Mouse (Mus musculus): ENCODE results near the gene Minpp1. TPM values are rescaled to one million over a fixed set of nuclear protein-coding genes. Genes with fewer than 3 reads are reported as not detected.
A peak's percentile ranks its signal among the peaks of the same experiment; 100 is the strongest.

Minpp1 gene
- polyA plus RNA-seq, 1 experiment from 2014 or later: 64.2 TPM

DNA sequence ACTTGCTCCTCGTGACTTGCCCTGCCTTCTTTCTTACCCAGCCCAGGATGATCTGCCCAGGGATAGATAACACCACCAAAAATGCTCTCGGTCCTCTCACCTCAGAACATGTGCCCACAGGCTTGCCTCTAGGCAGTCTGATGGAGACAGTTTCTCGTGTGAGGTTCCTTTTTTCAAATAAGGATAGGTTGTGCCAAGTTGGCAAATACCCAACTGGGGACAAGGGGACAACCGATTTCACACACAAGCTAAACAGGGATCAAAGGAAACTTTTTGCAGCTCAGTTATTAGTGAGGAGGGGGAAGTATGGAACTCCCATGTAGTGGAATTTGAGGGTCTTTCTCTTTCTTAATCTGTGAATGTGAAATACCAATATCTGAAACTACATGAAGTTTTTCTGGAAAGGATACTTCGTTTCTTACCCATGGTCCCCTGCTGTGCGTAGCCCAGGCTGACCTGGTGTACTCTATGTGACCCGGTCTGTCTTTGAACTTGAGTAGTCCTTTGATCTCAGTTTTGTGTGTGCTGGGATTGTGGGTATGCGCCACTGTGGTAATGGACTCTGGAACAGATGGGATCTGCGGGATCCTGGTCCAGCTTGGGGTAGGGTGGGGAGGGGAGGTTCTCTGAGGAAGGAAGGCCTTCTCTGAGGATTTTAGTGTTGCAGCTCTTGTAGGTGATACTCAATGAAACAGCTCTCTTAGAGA, 57.4 kb downstream of the Minpp1 start:
- Histone ChIP-seq H3K27me3 (ENCODE audit: poor library complexity, severe bottlenecking) (no peaks in the 10 kb centered on the region), H3K4me1 (no peaks in the 10 kb centered on the region), H3K4me3 (no peak overlapping the region), H3K9me3 (no peaks in the 10 kb centered on the region), H3K27ac (no peak overlapping the region), H3K36me3 (replicated peaks) (no peaks in the 10 kb centered on the region)
- 85% methylated on average over 9 of the region's 9 CpGs for WGBS
- no peak for DNase-seq (ENCODE audit: extremely low spot score, low spot score)

DNA sequence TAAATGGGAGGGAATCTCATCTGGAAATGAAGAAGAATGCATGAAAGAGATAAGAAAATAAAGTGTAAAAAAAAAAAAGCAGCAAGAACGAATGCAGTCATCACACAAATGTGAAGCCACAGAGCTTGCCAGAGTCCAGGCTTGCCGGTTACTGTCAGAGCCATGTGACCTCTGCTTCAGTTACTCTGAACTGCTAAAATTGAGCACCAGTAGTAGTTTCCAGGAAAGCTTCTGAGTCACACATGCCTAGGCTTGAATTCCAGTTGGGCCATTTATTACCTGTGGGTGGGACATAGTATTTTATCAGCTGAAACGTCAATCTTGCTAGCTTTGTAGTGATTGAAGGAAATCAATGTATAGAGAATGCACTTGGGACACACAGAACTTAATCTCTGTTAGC, 61.8 kb downstream of the Minpp1 start:
- no peaks in the 10 kb centered on the region for H3K9me3 ChIP-seq
- H3K4me3 ChIP-seq: no peak overlapping the region

DNA sequence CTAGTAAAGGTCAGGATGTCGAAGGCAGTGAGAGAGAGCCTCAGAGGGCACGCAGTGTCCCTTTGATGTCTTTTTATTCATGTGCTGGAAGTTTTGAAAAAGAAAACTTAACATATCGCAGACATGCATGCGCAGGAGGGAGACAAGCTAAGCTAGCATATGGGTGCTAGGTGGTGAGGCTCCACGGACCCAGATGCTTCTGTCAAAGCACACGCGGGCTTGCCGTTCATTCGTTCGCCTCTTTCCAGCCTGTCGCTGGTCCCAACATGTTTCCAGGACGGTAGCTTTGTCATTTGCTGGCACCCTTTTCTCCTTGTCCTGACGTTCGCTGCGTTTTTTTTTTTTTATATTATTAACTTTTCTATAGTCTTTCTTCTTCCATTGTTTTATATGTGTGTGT, 62.6 kb downstream of the Minpp1 start:
- H3K36me3 ChIP-seq (replicated peaks): no peaks in the 10 kb centered on the region

More for the DNA sequence above, 61.8 kb downstream of the Minpp1 start:
- DNase-seq (ENCODE audit: extremely low spot score, low spot score): no peak
- Histone ChIP-seq H3K27me3 (ENCODE audit: poor library complexity, severe bottlenecking) (no peaks in the 10 kb centered on the region), H3K36me3 (replicated peaks) (no peaks in the 10 kb centered on the region), H3K4me1 (no peaks in the 10 kb centered on the region), H3K27ac (no peak overlapping the region)
- 85% methylated on average over 3 of the region's 3 CpGs for WGBS

DNA sequence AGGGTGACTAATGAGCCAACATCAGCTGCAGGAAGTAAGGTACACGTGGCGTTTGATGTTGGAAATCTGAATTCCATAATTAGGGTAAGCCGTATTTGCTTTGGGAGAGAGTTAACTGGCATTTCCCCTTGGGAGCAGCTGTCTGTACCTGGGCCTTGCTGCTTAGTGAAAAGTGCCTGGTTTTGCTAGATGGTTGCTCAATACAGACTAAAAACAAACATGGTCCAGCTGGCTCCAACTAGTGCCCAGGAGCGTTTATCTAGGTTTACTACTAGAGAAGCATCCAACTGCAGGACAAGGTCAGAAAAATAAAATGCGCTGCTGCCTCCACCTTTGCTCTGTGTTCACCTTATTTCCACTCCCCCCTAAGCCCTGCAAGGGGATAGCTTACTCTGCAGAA, 64.9 kb downstream of the Minpp1 start:
- H3K27me3 ChIP-seq (ENCODE audit: poor library complexity, severe bottlenecking): no peaks in the 10 kb centered on the region
- no peak overlapping the region for H3K4me3 ChIP-seq
- no peaks in the 10 kb centered on the region for H3K36me3 ChIP-seq (replicated peaks)
- WGBS: 84% methylated on average over 5 of the region's 5 CpGs
- no peaks in the 10 kb centered on the region for H3K9me3 ChIP-seq
- H3K27ac ChIP-seq: no peak overlapping the region
- no peak for DNase-seq (ENCODE audit: extremely low spot score, low spot score)
- H3K4me1 ChIP-seq: peaks cover 6% of the 10 kb centered on the region

More for the DNA sequence above, 62.6 kb downstream of the Minpp1 start:
- Histone ChIP-seq H3K27ac (no peak overlapping the region), H3K4me1 (no peaks in the 10 kb centered on the region), H3K9me3 (no peaks in the 10 kb centered on the region), H3K4me3 (no peak overlapping the region), H3K27me3 (ENCODE audit: poor library complexity, severe bottlenecking) (no peaks in the 10 kb centered on the region)
- no peak for DNase-seq (ENCODE audit: extremely low spot score, low spot score)
- 92% methylated on average over 15 of the region's 15 CpGs for WGBS

DNA sequence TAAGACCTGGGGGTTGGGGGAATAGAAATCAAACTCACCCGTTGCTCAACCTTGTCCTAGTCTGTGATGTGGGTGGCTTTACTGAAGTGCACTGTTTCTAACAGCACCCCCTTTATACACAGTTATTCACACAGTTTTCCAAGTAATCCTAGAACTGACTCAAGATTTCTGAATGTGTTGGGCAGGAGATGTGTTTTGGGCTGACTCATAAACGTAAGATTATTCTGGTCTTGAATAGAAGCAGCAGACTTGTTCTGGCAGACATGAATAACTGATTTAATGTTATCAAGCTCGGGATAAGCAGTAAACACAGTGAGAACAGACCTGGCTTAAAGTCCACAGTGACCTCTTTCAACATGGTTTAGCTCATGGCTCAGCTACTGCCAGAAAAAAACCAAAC, 65.9 kb downstream of the Minpp1 start:
- 84% methylated on average over 3 of the region's 3 CpGs for WGBS
- Histone ChIP-seq H3K4me1 (peaks cover 7% of the 10 kb centered on the region), H3K27me3 (ENCODE audit: poor library complexity, severe bottlenecking) (no peaks in the 10 kb centered on the region), H3K4me3 (no peak overlapping the region), H3K9me3 (no peaks in the 10 kb centered on the region), H3K27ac (no peak overlapping the region), H3K36me3 (replicated peaks) (no peaks in the 10 kb centered on the region)
- no peak for DNase-seq (ENCODE audit: extremely low spot score, low spot score)

DNA sequence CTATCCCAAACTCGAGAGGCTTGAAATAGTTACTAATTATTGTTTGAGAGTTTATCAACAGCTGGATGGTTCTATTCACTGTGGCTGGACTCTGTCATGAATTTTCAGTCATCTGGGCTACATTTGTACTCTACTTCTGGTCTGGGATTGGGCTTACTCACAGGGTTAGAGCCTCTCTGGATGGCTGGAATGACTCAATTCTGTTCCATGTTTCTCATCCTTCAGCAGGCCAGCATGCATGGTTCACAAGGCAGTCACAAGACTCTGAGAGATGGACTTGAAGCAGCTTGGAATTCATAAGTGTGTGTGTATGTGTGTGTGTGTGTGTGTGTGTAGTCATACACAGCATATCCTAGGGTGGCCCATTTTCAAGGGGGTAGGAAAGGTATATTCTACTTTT, 66.5 kb downstream of the Minpp1 start:
- DNase-seq (ENCODE audit: extremely low spot score, low spot score): no peak
- Histone ChIP-seq H3K36me3 (replicated peaks) (no peaks in the 10 kb centered on the region), H3K4me3 (no peak overlapping the region), H3K4me1 (peaks cover 7% of the 10 kb centered on the region), H3K27me3 (ENCODE audit: poor library complexity, severe bottlenecking) (no peaks in the 10 kb centered on the region), H3K27ac (no peak overlapping the region), H3K9me3 (no peaks in the 10 kb centered on the region)
- WGBS: 72% methylated on average over 1 of the region's 1 CpGs

DNA sequence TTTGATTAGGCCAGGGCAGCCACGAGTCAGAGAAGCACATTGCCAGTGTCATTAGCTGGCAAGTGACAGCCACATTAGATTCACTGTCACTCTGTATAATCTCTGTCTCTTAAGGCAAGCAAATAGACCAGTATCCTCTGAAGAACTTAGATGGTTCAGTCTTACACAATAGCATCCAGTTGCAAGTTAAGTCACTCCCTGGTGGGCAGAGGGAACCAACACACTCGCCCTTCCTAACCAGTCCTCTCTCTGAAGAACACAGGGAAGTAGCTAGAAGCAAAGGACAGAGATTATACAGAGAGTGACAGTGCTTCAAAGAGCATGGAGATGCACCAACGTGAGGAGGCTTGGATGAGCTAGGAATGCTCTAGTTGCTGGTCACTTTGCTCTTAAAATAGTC, 67.7 kb downstream of the Minpp1 start:
- 81% methylated on average over 3 of the region's 3 CpGs for WGBS
- Histone ChIP-seq H3K36me3 (replicated peaks) (no peaks in the 10 kb centered on the region), H3K4me3 (no peak overlapping the region), H3K9me3 (no peaks in the 10 kb centered on the region), H3K27ac (no peak overlapping the region), H3K27me3 (ENCODE audit: poor library complexity, severe bottlenecking) (no peaks in the 10 kb centered on the region), H3K4me1 (peaks cover 7% of the 10 kb centered on the region)
- DNase-seq (ENCODE audit: extremely low spot score, low spot score): no peak

DNA sequence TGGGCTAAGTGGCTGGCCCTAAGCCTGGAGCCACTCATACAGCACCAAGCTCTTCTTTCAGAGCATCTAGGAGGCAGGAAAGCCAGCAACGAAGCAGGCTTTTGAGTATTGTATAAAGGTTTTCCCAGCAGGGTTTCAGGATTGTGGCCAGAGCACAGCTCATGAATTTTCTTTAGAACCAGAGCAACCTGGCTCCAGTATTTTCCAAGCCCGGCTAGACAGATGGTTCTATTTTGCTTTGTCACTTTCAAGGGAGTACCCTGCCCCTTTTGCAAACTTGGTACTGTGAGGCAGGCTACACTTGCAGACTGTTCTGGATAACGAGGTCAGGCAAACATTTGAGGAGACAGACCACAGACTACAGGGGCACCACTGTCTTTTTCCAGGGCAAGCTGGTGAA, 69.7 kb downstream of the Minpp1 start:
- DNase-seq (ENCODE audit: extremely low spot score, low spot score): no peak
- peak overlapping the region; percentile 37; the same call in 1 of the 2 replicates for H3K27ac ChIP-seq
- no peaks in the 10 kb centered on the region for H3K27me3 ChIP-seq (ENCODE audit: poor library complexity, severe bottlenecking)
- H3K36me3 ChIP-seq (replicated peaks): no peaks in the 10 kb centered on the region
- no peak overlapping the region for H3K4me3 ChIP-seq
- H3K4me1 ChIP-seq: peaks cover 7% of the 10 kb centered on the region
- WGBS: 28% methylated on average over 3 of the region's 3 CpGs
- no peaks in the 10 kb centered on the region for H3K9me3 ChIP-seq

Other genes with a start within 250 kb of the Minpp1 start
- gene Sgms1, start 96.1 kb upstream of the Minpp1 start, polyA plus RNA-seq (2016; fragmentation: Nextera tagmentation; extraction: Ambion mirVana): 14.1 and 15.1 TPM in 2 replicates
- 55.9 and 62.9 TPM in 2 replicates for gene Rpl9-ps6, start 19.2 kb upstream of the Minpp1 start, polyA plus RNA-seq (2016; fragmentation: Nextera tagmentation; extraction: Ambion mirVana)
- gene Papss2, start 110.0 kb downstream of the Minpp1 start, polyA plus RNA-seq (2016; fragmentation: Nextera tagmentation; extraction: Ambion mirVana): 1.4 and 2.5 TPM in 2 replicates

Measured in forebrain, embryonic 10.5 days (tissue).